Comparison of ENCODE assay signal across 7 mouse cellular contexts in genomic region chr6:135197446-135197845, GRCm38 (mm10). TPM values are rescaled to one million over a fixed set of nuclear protein-coding genes. Genes with fewer than 3 reads are reported as not detected.
DNase-seq lines count a peak whose midpoint lies in the region; ATAC-seq and TF ChIP-seq lines count a peak whose summit lies in the region.

No protein-coding gene starts in this region.

- H3K4me3 ChIP-seq in lung, postnatal 0 days (ENCODE audit: low read depth, low read length), result peak overlapping the region; percentile 81
- H3K4me3 ChIP-seq in embryonic fibroblast, embryonic 13.5 days (ENCODE audit: insufficient read depth, low read length), result peak overlapping the region; percentile 74
- H3K4me3 ChIP-seq in limb, embryonic 11.5 days (ENCODE audit: low read depth, low read length), result peak overlapping the region; percentile 78
- peak overlapping the region; percentile 82 for H3K4me3 ChIP-seq in stomach, embryonic 14.5 days (ENCODE audit: low read depth, low read length)

- DNase-seq in lung, postnatal 0 days (ENCODE audit: low spot score), result no peak
- no peak for DNase-seq in lung, postnatal 14 days
- DNase-seq in limb, embryonic 11.5 days (ENCODE audit: low spot score), result no peak
- DNase-seq in urinary bladder, postnatal 10 days (ENCODE audit: low spot score), result no peak
- DNase-seq in cerebellum, adult 9-10 months, result no peak

- 11% methylated on average over 7 of the region's 7 CpGs for WGBS in lung, postnatal 0 days
- 23% methylated on average over 7 of the region's 7 CpGs for WGBS in limb, embryonic 11.5 days
- 27% methylated on average over 7 of the region's 7 CpGs for WGBS in stomach, embryonic 14.5 days

- H3K36me3 ChIP-seq in lung, postnatal 0 days (ENCODE audit: insufficient read depth, low read length), result no peaks in the 10 kb centered on the region
- no peaks in the 10 kb centered on the region for H3K36me3 ChIP-seq in limb, embryonic 11.5 days (ENCODE audit: control insufficient read depth, insufficient read depth, low read length)
- H3K36me3 ChIP-seq in stomach, embryonic 14.5 days (ENCODE audit: control insufficient read depth, insufficient read depth, low read length), result no peaks in the 10 kb centered on the region

- H3K9me3 ChIP-seq in lung, postnatal 0 days (ENCODE audit: low read length), result no peaks in the 10 kb centered on the region
- H3K9me3 ChIP-seq in limb, embryonic 11.5 days (ENCODE audit: control insufficient read depth, low read length), result no peaks in the 10 kb centered on the region
- no peaks in the 10 kb centered on the region for H3K9me3 ChIP-seq in stomach, embryonic 14.5 days (ENCODE audit: control insufficient read depth, low read depth, low read length)

- H3K4me1 ChIP-seq in lung, postnatal 0 days (ENCODE audit: insufficient read depth, low read depth, low read length), result no peaks in the 10 kb centered on the region; the same call in 1 of the 2 replicates
- no peaks in the 10 kb centered on the region for H3K4me1 ChIP-seq in embryonic fibroblast, embryonic 13.5 days (ENCODE audit: control insufficient read depth, insufficient read depth, low read length)
- 0 out of 2 replicates have a peak, but pooled peaks cover 6% of the 10 kb centered on the region for H3K4me1 ChIP-seq in limb, embryonic 11.5 days (ENCODE audit: control insufficient read depth, insufficient read depth, low read length)
- H3K4me1 ChIP-seq in stomach, embryonic 14.5 days (ENCODE audit: control insufficient read depth, insufficient read depth, low read length), result no peaks in the 10 kb centered on the region; the same call in 1 of the 2 replicates

- H3K4me2 ChIP-seq in lung, postnatal 0 days (replicated peaks; ENCODE audit: low read depth, low read length), result peak overlapping the region; percentile 90
- peak overlapping the region; percentile 79 for H3K4me2 ChIP-seq in limb, embryonic 11.5 days (ENCODE audit: low read depth, severe bottlenecking)
- peak overlapping the region; percentile 88 for H3K4me2 ChIP-seq in stomach, embryonic 14.5 days (replicated peaks; ENCODE audit: low read depth, low read length)

- TF ChIP-seq CTCF in lung, postnatal 0 days (IDR thresholded peaks at IDR 0.05), result no peak
- no peak for TF ChIP-seq CTCF in embryonic fibroblast, embryonic 13.5 days (IDR thresholded peaks at IDR 0.05; ENCODE audit: borderline replicate concordance, insufficient read depth, low read length)

- H3K9ac ChIP-seq in lung, postnatal 0 days (replicated peaks; ENCODE audit: low read depth), result no peak overlapping the region
- peak overlapping the region; percentile 89; the same call in 1 of the 2 replicates for H3K9ac ChIP-seq in limb, embryonic 11.5 days (ENCODE audit: low read length)
- H3K9ac ChIP-seq in stomach, embryonic 14.5 days (replicated peaks; ENCODE audit: low read depth, low read length), result peak overlapping the region; percentile 60

- no peaks in the 10 kb centered on the region for H3K27me3 ChIP-seq in lung, postnatal 0 days (replicated peaks; ENCODE audit: insufficient read depth, low read length)
- H3K27me3 ChIP-seq in limb, embryonic 11.5 days (ENCODE audit: control insufficient read depth, insufficient read depth, low read length), result no peaks in the 10 kb centered on the region
- no peaks in the 10 kb centered on the region for H3K27me3 ChIP-seq in stomach, embryonic 14.5 days (ENCODE audit: control insufficient read depth, insufficient read depth, low read length)

- H3K27ac ChIP-seq in lung, postnatal 0 days (ENCODE audit: low read length), result no peak overlapping the region
- H3K27ac ChIP-seq in embryonic fibroblast, embryonic 13.5 days (ENCODE audit: insufficient read depth, low read length), result no peak overlapping the region
- no peak overlapping the region for H3K27ac ChIP-seq in limb, embryonic 11.5 days (replicated peaks; ENCODE audit: low read depth, low read length)
- H3K27ac ChIP-seq in stomach, embryonic 14.5 days (ENCODE audit: low read length), result no peak overlapping the region; the same call in 1 of the 2 replicates

- no peak for ATAC-seq in lung, postnatal 0 days
- ATAC-seq in limb, embryonic 11.5 days (ENCODE audit: insufficient number of reproducible peaks, low FRiP score, low TSS enrichment, low read depth), result no peak
- ATAC-seq in stomach, embryonic 14.5 days (ENCODE audit: insufficient number of reproducible peaks, insufficient read depth, low FRiP score, low read depth), result no peak

- no peak for TF ChIP-seq POLR2A in embryonic fibroblast, embryonic 13.5 days (IDR thresholded peaks at IDR 0.05; ENCODE audit: low read depth, low read length)

- TF ChIP-seq EP300 in lung, postnatal 0 days (IDR thresholded peaks at IDR 0.05), result no peak

RNA-seq across cellular contexts. Expression of gene Fam234b, which starts 0.3 kb away (rescaled TPM):
- 5.7 and 6.1 TPM in 2 replicates for polyA plus RNA-seq in lung, postnatal 0 days (2015; fragmentation: Nextera tagmentation; extraction: Ambion mirVana)
- 10.1 and 13.7 TPM in 2 replicates for polyA plus RNA-seq in embryonic fibroblast, embryonic 13.5 days (2011; ENCODE audit: insufficient read length, low read depth, missing spikeins)
- polyA plus RNA-seq in limb, embryonic 11.5 days (2014; fragmentation: Nextera tagmentation; extraction: Ambion mirVana), result 20.4 and 21.2 TPM in 2 replicates
- polyA plus RNA-seq in stomach, embryonic 14.5 days (2014; fragmentation: Nextera tagmentation; extraction: Ambion mirVana), result 26.2 and 28.8 TPM in 2 replicates

RNA-seq across cellular contexts. Expression of gene Hebp1, which starts 0.4 kb away (rescaled TPM):
- 16.3 and 16.5 TPM in 2 replicates for polyA plus RNA-seq in lung, postnatal 0 days (2015; fragmentation: Nextera tagmentation; extraction: Ambion mirVana)
- 32.3 and 41.7 TPM in 2 replicates for polyA plus RNA-seq in embryonic fibroblast, embryonic 13.5 days (2011; ENCODE audit: insufficient read length, low read depth, missing spikeins)
- 1.3 and 3.8 TPM in 2 replicates for polyA plus RNA-seq in limb, embryonic 11.5 days (2014; fragmentation: Nextera tagmentation; extraction: Ambion mirVana)
- 9.6 and 14.3 TPM in 2 replicates for polyA plus RNA-seq in stomach, embryonic 14.5 days (2014; fragmentation: Nextera tagmentation; extraction: Ambion mirVana)

RNA-seq across cellular contexts. Expression of gene Gsg1, which starts 56.7 kb away (rescaled TPM):
- polyA plus RNA-seq in lung, postnatal 0 days (2015; fragmentation: Nextera tagmentation; extraction: Ambion mirVana), result 2.9 and 5.5 TPM in 2 replicates
- polyA plus RNA-seq in embryonic fibroblast, embryonic 13.5 days (2011; ENCODE audit: insufficient read length, low read depth, missing spikeins), result 0.62 TPM in 1 of 2 replicates, not detected in the other
- polyA plus RNA-seq in limb, embryonic 11.5 days (2014; fragmentation: Nextera tagmentation; extraction: Ambion mirVana), result 0.81 and 0.91 TPM in 2 replicates
- 0.65 and 0.95 TPM in 2 replicates for polyA plus RNA-seq in stomach, embryonic 14.5 days (2014; fragmentation: Nextera tagmentation; extraction: Ambion mirVana)
